Mouse (Mus musculus): ENCODE data around the gene Gsta4. TPM values are rescaled to one million over a fixed set of nuclear protein-coding genes. Genes with fewer than 3 reads are reported as not detected.

The Gsta4 gene
- polyA plus RNA-seq, 1 experiment from 2014 or later: 34.4 TPM

Other genes starting within 250 kb of the Gsta4 start
- not detected in 2 replicates for gene Gcm1, start 130.8 kb upstream of the Gsta4 start, polyA plus RNA-seq (2015; fragmentation: Nextera tagmentation; extraction: Ambion mirVana)
- gene Fbxo9, start 73.7 kb upstream of the Gsta4 start, polyA plus RNA-seq (2015; fragmentation: Nextera tagmentation; extraction: Ambion mirVana): 52.7 and 53.7 TPM in 2 replicates
- gene Ick, start 73.6 kb upstream of the Gsta4 start, polyA plus RNA-seq (2015; fragmentation: Nextera tagmentation; extraction: Ambion mirVana): 37.1 and 41.6 TPM in 2 replicates
- gene Gsta1, start 47.9 kb downstream of the Gsta4 start, polyA plus RNA-seq (2015; fragmentation: Nextera tagmentation; extraction: Ambion mirVana): not detected in 2 replicates
- not detected in 2 replicates for gene Gm3776, start 74.4 kb downstream of the Gsta4 start, polyA plus RNA-seq (2015; fragmentation: Nextera tagmentation; extraction: Ambion mirVana)
- gene Gm10639, start 107.1 kb downstream of the Gsta4 start, polyA plus RNA-seq (2015; fragmentation: Nextera tagmentation; extraction: Ambion mirVana): not detected in 2 replicates
- not detected in 2 replicates for gene Omt2a, start 132.0 kb downstream of the Gsta4 start, polyA plus RNA-seq (2015; fragmentation: Nextera tagmentation; extraction: Ambion mirVana)
- not detected in 2 replicates for gene Omt2b, start 144.8 kb downstream of the Gsta4 start, polyA plus RNA-seq (2015; fragmentation: Nextera tagmentation; extraction: Ambion mirVana)
- gene Gsta2, start 173.0 kb downstream of the Gsta4 start, polyA plus RNA-seq (2015; fragmentation: Nextera tagmentation; extraction: Ambion mirVana): not detected in 2 replicates
- gene Dppa5a, start 185.4 kb downstream of the Gsta4 start, polyA plus RNA-seq (2015; fragmentation: Nextera tagmentation; extraction: Ambion mirVana): 2.4 and 3.1 TPM in 2 replicates
- gene Ooep, start 196.0 kb downstream of the Gsta4 start, polyA plus RNA-seq (2015; fragmentation: Nextera tagmentation; extraction: Ambion mirVana): 5.5 and 7.9 TPM in 2 replicates
- 0.28 and 0.31 TPM in 2 replicates for gene Ddx43, start 213.0 kb downstream of the Gsta4 start, polyA plus RNA-seq (2015; fragmentation: Nextera tagmentation; extraction: Ambion mirVana)

Data from hindbrain, embryonic 13.5 days (tissue).